Mouse (Mus musculus) embryonic facial prominence, embryonic 14.5 days (tissue): ENCODE results near the gene Casp2. TPM values are rescaled to one million over a fixed set of nuclear protein-coding genes. Genes with fewer than 3 reads are reported as not detected.

Source experiments
- ATAC-seq: fragments of 200-750 bp; cut with Nextera tagmentation; 2 replicates; pipeline ENCODE4 v1.8.0; 2017; ENCODE audit warnings: low read depth, moderate number of reproducible peaks, moderate TSS enrichment
- DNase-seq: peaks from one replicate; pipeline ENCODE4 v3.0.0-alpha.2; 2015; ENCODE audit warnings: low spot score
- H3K27ac ChIP-seq: fragments of 300-500 bp; sonication (generic); replicated peaks from 2 replicates; pipeline ENCODE4 v1.5.1; 2014; ENCODE audit warnings: low read depth, mild to moderate bottlenecking, low read length, moderate library complexity
- H3K27me3 ChIP-seq: fragments of 300-500 bp; sonication (generic); replicated peaks from 2 replicates; pipeline ENCODE4 v1.6.1; 2014; ENCODE audit warnings: low read length; ENCODE audit not compliant: control insufficient read depth, insufficient read depth
- H3K36me3 ChIP-seq: fragments of 300-500 bp; sonication (generic); 2 replicates; pipeline ENCODE4 v1.6.1; 2014; ENCODE audit warnings: low read length, mixed read lengths; ENCODE audit not compliant: control insufficient read depth, insufficient read depth
- H3K4me1 ChIP-seq: fragments of 300-500 bp; sonication (generic); 2 replicates; pipeline ENCODE4 v1.6.1; 2014; ENCODE audit warnings: antibody characterized with exemption, low read length; ENCODE audit not compliant: control insufficient read depth, insufficient read depth
- H3K4me2 ChIP-seq: fragments of 300-500 bp; sonication (generic); 2 replicates; pipeline ENCODE4 v1.6.1; 2014; ENCODE audit warnings: low read depth, mild to moderate bottlenecking, low read length, moderate library complexity, mixed read lengths
- H3K4me3 ChIP-seq: fragments of 300-500 bp; sonication (generic); 2 replicates; pipeline ENCODE4 v1.5.1; 2014; ENCODE audit warnings: low read depth, mild to moderate bottlenecking, low read length
- H3K9ac ChIP-seq: fragments of 300-500 bp; sonication (generic); 2 replicates; pipeline ENCODE4 v1.6.1; 2014; ENCODE audit warnings: low read depth, mild to moderate bottlenecking, low read length, moderate library complexity, mixed read lengths
- H3K9me3 ChIP-seq: fragments of 300-500 bp; sonication (generic); 2 replicates; pipeline ENCODE4 v1.6.1; 2016; ENCODE audit warnings: low read length; ENCODE audit not compliant: control insufficient read depth
- WGBS: fragments of 180-500 bp; shearing (Covaris S2); extraction: QIAGEN DNeasy Blood & Tissue Kit; methylation state at CpG from one replicate; pipeline ENCODE4 v1.1.7; 2014; 5-methylcytosine and 5-hydroxymethylcytosine counted together
- polyA plus RNA-seq: library from polyadenylated mRNA; unstranded; fragments of >200 nt; fragmentation: Nextera tagmentation; extraction: Ambion mirVana; gene quantifications from 2 replicates; pipeline ENCODE4 v1.2.1, GENCODE M21; 2014

Casp2 gene
- polyA plus RNA-seq, 1 experiment from 2014 or later = 38.6 TPM

DNA sequence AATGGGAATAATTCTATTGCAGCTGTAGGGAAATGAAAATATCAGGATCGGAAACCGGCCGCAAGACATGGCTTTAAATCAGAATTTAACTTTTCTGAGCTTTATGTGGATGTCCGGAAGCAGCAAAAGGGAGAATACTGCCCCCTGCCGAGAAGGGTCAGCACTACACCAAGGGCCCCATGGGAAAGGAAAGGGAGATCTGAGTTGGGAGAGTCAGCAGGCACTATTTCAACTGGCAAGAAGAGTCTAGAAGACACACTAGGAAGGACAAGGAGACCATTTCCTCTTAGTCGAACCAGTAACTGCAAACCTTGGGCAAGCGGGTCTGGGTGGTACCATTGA is 60.5 kb downstream of the Casp2 start:
- ATAC-seq = no peak
- no peak overlapping the region for H3K27ac ChIP-seq

DNA sequence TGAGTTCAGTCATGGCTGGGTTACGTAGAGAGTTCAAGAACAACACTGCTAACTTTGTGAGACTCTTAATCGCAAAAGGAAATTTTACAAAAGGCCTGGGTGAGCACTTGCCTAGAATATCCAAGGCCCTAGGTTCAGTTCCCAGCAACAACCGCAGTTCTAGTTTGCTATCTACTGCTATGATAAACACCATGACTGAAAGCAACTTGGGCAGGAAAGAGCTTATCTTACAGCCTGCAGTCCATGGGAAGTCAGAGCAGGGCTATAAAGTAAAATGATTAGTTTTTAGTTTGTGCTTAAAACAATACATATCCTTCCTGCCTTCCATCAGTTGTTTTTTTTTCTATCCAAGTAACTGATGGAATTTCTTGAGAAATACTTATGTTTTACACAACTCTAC is 61.7 kb downstream of the Casp2 start:
- H3K27ac ChIP-seq = no peak overlapping the region
- no peak overlapping the region for H3K9ac ChIP-seq
- H3K4me3 ChIP-seq = no peak overlapping the region
- peaks cover 22% of the 10 kb centered on the region for H3K27me3 ChIP-seq
- 94% methylated on average over 3 of the region's 3 CpGs for WGBS
- no peaks in the 10 kb centered on the region for H3K9me3 ChIP-seq
- DNase-seq (no peak), ATAC-seq (no peak)
- H3K4me1 ChIP-seq = 0 out of 2 replicates have a peak, but pooled peaks cover 4% of the 10 kb centered on the region
- H3K4me2 ChIP-seq = no peak overlapping the region
- no peaks in the 10 kb centered on the region for H3K36me3 ChIP-seq

More for the DNA sequence above, 60.5 kb downstream of the Casp2 start:
- Histone ChIP-seq H3K4me3 (peak overlapping the region; percentile 62), H3K27me3 (peaks cover 22% of the 10 kb centered on the region), H3K9me3 (no peaks in the 10 kb centered on the region), H3K9ac (no peak overlapping the region), H3K4me1 (0 out of 2 replicates have a peak, but pooled peaks cover 4% of the 10 kb centered on the region), H3K36me3 (no peaks in the 10 kb centered on the region), H3K4me2 (peak overlapping the region; percentile 79)
- 4% methylated on average over 7 of the region's 7 CpGs for WGBS
- DNase-seq = peak; percentile 36

DNA sequence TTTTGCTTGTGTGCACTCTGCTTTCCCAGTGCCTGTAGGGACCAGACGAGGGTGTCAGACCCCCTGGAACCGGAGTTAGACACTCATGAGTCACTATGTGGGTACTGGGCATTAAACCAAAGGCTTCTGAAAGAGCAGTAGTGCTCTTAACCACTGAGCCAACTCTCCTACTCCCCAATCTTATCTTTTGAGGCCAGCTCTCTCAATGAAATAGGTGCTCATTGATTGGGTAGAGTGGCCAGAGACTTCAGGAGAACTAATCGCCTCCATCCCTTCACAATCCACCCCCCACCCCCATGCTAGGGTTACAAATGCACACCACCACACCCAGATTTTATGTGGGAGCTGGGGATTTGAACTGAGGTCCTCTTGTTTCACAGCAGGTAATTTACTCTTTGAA is 64.0 kb downstream of the Casp2 start:
- H3K4me3 ChIP-seq = no peak overlapping the region
- H3K36me3 ChIP-seq = no peaks in the 10 kb centered on the region
- H3K27ac ChIP-seq = no peak overlapping the region
- ATAC-seq (no peak), DNase-seq (no peak)
- no peak overlapping the region for H3K4me2 ChIP-seq
- WGBS = 74% methylated on average over 3 of the region's 3 CpGs
- H3K27me3 ChIP-seq = peaks cover 6% of the 10 kb centered on the region; the same call in 1 of the 2 replicates
- H3K9ac ChIP-seq = no peak overlapping the region
- no peaks in the 10 kb centered on the region for H3K4me1 ChIP-seq
- H3K9me3 ChIP-seq = no peaks in the 10 kb centered on the region

DNA sequence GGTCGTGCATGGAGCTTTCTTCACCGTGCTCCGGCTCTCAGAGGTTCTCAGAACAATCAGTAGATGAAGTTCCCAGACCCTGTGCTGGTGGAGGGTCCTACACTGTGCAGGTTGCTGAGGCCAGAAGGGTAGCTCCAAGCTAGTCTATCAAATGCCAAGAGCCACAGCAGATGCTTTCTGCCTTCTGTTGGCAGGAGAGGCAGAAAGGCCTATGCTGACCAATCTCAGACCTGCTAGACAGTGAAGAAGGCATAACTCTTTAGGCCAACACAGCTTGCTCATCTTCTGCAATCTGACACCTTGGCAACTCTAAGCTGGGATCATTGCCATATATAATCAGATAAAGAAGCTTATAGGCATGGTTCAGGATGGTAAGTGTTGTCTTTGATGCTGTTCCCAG is 65.4 kb downstream of the Casp2 start:
- Histone ChIP-seq H3K27me3 (no peaks in the 10 kb centered on the region), H3K9me3 (no peaks in the 10 kb centered on the region), H3K9ac (no peak overlapping the region), H3K4me2 (no peak overlapping the region), H3K36me3 (no peaks in the 10 kb centered on the region), H3K27ac (no peak overlapping the region), H3K4me1 (no peaks in the 10 kb centered on the region), H3K4me3 (no peak overlapping the region)
- ATAC-seq (no peak), DNase-seq (no peak)
- 74% methylated on average over 3 of the region's 3 CpGs for WGBS

DNA sequence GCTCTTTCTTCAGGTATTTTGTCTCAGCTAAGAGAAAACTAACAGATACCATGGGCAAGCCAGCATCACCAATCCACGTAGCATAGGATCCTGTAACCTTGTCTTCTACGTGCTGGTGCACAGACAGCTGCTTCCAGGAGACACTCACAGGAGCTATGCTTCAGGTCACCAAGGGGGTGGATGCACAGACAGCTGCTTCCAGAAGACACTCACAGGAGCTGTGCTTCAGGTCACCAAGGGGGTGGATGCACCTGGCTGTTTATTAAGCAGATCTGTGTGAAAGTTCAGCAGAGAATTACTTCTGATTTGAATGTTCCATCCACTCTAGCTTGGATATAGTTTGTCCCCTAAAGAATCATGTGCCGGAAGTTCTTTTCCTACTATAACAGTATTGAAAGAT is 66.2 kb downstream of the Casp2 start:
- no peak for ATAC-seq
- WGBS = 83% methylated on average over 3 of the region's 3 CpGs

More for the DNA sequence above, 66.2 kb downstream of the Casp2 start:
- DNase-seq = no peak
- Histone ChIP-seq H3K27me3 (no peaks in the 10 kb centered on the region), H3K9me3 (no peaks in the 10 kb centered on the region), H3K4me2 (no peak overlapping the region), H3K4me1 (no peaks in the 10 kb centered on the region), H3K4me3 (no peak overlapping the region), H3K9ac (no peak overlapping the region), H3K36me3 (no peaks in the 10 kb centered on the region), H3K27ac (no peak overlapping the region)

Other genes with a start within 250 kb of the Casp2 start
- not detected in 2 replicates for gene Sva, start 226.6 kb upstream of the Casp2 start, polyA plus RNA-seq
- not detected in 2 replicates for gene Tas2r139, start 124.0 kb upstream of the Casp2 start, polyA plus RNA-seq
- gene Tas2r144, start 49.7 kb upstream of the Casp2 start, polyA plus RNA-seq = not detected in 2 replicates
- gene Gstk1, start 19.1 kb upstream of the Casp2 start, polyA plus RNA-seq = 15.8 and 18.6 TPM in 2 replicates
- gene Tmem139, start 3.0 kb upstream of the Casp2 start, polyA plus RNA-seq = 0.89 and 1.0 TPM in 2 replicates
- gene Clcn1, start 21.7 kb downstream of the Casp2 start, polyA plus RNA-seq = 0.66 and 0.92 TPM in 2 replicates
- 0.43 and 0.46 TPM in 2 replicates for gene Fam131b, start 59.7 kb downstream of the Casp2 start, polyA plus RNA-seq
- gene Zyx, start 84.6 kb downstream of the Casp2 start, polyA plus RNA-seq = 155 and 156 TPM in 2 replicates
- 3.8 and 4.3 TPM in 2 replicates for gene Epha1, start 108.3 kb downstream of the Casp2 start, polyA plus RNA-seq
- gene Tas2r143, start 135.3 kb downstream of the Casp2 start, polyA plus RNA-seq = not detected in 2 replicates
- gene Tas2r135, start 140.4 kb downstream of the Casp2 start, polyA plus RNA-seq = not detected in 2 replicates
- gene Tas2r126, start 169.6 kb downstream of the Casp2 start, polyA plus RNA-seq = not detected in 2 replicates
- gene Olfr458, start 200.2 kb downstream of the Casp2 start, polyA plus RNA-seq = not detected in 2 replicates
- not detected in 2 replicates for gene Olfr457, start 211.3 kb downstream of the Casp2 start, polyA plus RNA-seq
- gene Olfr456, start 222.2 kb downstream of the Casp2 start, polyA plus RNA-seq = 0.17 TPM in 1 of 2 replicates, not detected in the other